In the genomic region with DNA sequence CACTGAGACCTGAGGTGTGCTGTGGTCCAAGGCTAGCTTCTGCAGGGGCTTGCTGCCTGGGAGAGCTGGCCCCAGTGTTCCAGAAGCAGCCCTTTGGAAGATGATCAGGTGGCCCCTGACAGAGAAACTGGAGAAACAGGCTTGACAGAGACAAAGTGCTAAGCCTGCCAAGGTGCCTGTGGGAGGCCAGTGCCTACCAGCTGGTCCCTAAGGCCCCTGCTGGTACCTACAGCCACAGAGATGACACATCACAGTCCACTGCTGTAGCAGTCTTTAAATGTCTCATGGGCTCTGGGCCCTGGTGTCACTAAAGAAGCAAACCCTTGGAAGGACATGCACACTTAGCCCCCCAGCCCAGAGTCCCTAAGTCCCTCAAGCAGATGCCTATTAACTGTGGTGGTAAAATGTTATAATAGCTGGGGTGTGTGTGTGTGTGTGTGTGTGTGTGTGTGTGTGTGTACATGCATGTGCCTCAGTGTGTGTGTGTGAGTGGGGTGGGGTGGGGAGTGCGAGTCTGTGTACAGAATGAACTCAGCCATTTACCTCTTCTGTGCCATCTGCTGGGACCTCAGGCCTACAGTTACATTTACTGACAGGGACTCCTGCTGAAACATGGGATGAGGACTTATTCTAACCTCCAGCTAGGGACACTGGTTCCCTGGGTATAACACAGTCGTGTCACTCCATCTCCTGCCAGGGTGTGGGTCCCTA, we compare ENCODE assay signal across 26 mouse cellular contexts. TPM values are rescaled to one million over a fixed set of nuclear protein-coding genes. Genes with fewer than 3 reads are reported as not detected.
DNase-seq lines count a peak whose midpoint lies in the region; ATAC-seq and TF ChIP-seq lines count a peak whose summit lies in the region.
"Had no signal": no experiment of that assay in that cellular context is flagged by ENCODE, and none has a peak within 500 bp of the region (broad histone marks: within the 10 kb centered on the region; RNA-seq: fewer than 3 reads in every experiment).

No protein-coding gene starts in this region.

- H3K9ac ChIP-seq in intestine, embryonic 15.5 days: no peak overlapping the region
- H3K9ac ChIP-seq in intestine, postnatal 0 days (ENCODE audit: low read depth, low read length): no peak overlapping the region
- H3K9ac ChIP-seq: heart, embryonic 15.5 days; limb, embryonic 15.5 days; liver, embryonic 14.5 days; lung, embryonic 14.5 days; midbrain, embryonic 15.5 days; stomach, embryonic 15.5 days had no signal

- H3K4me3 ChIP-seq in intestine, embryonic 15.5 days (replicated peaks): no peak overlapping the region
- no peak overlapping the region for H3K4me3 ChIP-seq in intestine, postnatal 0 days (ENCODE audit: low read depth, low read length)
- H3K4me3 ChIP-seq: heart, adult 2 months; heart, embryonic 15.5 days; layer of hippocampus, adult 2 months; limb, embryonic 15.5 days; megakaryocyte, embryonic 14.5 days; midbrain, embryonic 15.5 days; myocyte; stomach, embryonic 15.5 days had no signal

- peak; percentile 89 for ATAC-seq in cerebellum, adult (ENCODE audit: insufficient number of reproducible peaks, low FRiP score, low TSS enrichment)
- ATAC-seq in intestine, embryonic 15.5 days: peak; percentile 39; the same call in 1 of the 2 replicates
- ATAC-seq in intestine, postnatal 0 days: no peak
- no peak for ATAC-seq in megakaryocyte-erythroid progenitor cell, adult 5-6 weeks (replicated peaks; ENCODE audit: low FRiP score, low TSS enrichment, poor library complexity, severe bottlenecking)
- ATAC-seq: midbrain, embryonic 15.5 days had no signal

- no peaks in the 10 kb centered on the region for H3K9me3 ChIP-seq in intestine, embryonic 15.5 days
- no peaks in the 10 kb centered on the region for H3K9me3 ChIP-seq in intestine, postnatal 0 days (ENCODE audit: control insufficient read depth)
- H3K9me3 ChIP-seq: heart, embryonic 15.5 days; limb, embryonic 15.5 days; megakaryocyte, embryonic 14.5 days; midbrain, embryonic 15.5 days; stomach, embryonic 15.5 days had no signal

- WGBS in intestine, embryonic 15.5 days: 74% methylated on average over 2 of the region's 2 CpGs
- WGBS in intestine, postnatal 0 days: 80% methylated on average over 2 of the region's 2 CpGs

- no peak for DNase-seq in cerebellum, postnatal 4 days (ENCODE audit: low spot score in 2 of 2)
- peak; percentile 97 for DNase-seq in cerebellum, adult 11-12 months
- peak; percentile 73 to 82 for DNase-seq in cerebellum, postnatal 10 days
- DNase-seq in heart, adult 11 months: no peak
- DNase-seq: adrenal gland, postnatal 10 days; gastrocnemius, postnatal 25 days; heart, adult 2 months; heart, postnatal 36 days; kidney, adult 9 months; kidney, postnatal 25 days; layer of hippocampus, postnatal 36 days; lung, embryonic 14.5 days; lung, postnatal 36 days; thymus, postnatal 25 days had no signal

- no peak for TF ChIP-seq CTCF in intestine, postnatal 0 days (IDR thresholded peaks at IDR 0.05; ENCODE audit: low read depth)

- H3K4me2 ChIP-seq in intestine, embryonic 15.5 days (replicated peaks): no peak overlapping the region
- no peak overlapping the region for H3K4me2 ChIP-seq in intestine, postnatal 0 days (replicated peaks; ENCODE audit: low read depth)
- H3K4me2 ChIP-seq: heart, embryonic 15.5 days; limb, embryonic 15.5 days; lung, embryonic 14.5 days; midbrain, embryonic 15.5 days; stomach, embryonic 15.5 days had no signal

- H3K27me3 ChIP-seq in intestine, embryonic 15.5 days (replicated peaks): 0 out of 2 replicates have a peak, but pooled peaks cover 2% of the 10 kb centered on the region
- H3K27me3 ChIP-seq in intestine, postnatal 0 days (replicated peaks; ENCODE audit: control insufficient read depth, insufficient read depth, low read length): no peaks in the 10 kb centered on the region
- H3K27me3 ChIP-seq: heart, embryonic 15.5 days; limb, embryonic 15.5 days; midbrain, embryonic 15.5 days had no signal

- H3K4me1 ChIP-seq in intestine, embryonic 15.5 days (replicated peaks): peaks cover 18% of the 10 kb centered on the region; the same call in 1 of the 2 replicates
- no peaks in the 10 kb centered on the region for H3K4me1 ChIP-seq in intestine, postnatal 0 days (replicated peaks; ENCODE audit: control insufficient read depth, insufficient read depth, low read length)

- H3K36me3 ChIP-seq in intestine, embryonic 15.5 days: no peaks in the 10 kb centered on the region
- no peaks in the 10 kb centered on the region for H3K36me3 ChIP-seq in intestine, postnatal 0 days (ENCODE audit: control insufficient read depth, insufficient read depth)
- H3K36me3 ChIP-seq: heart, embryonic 15.5 days; limb, embryonic 15.5 days; midbrain, embryonic 15.5 days; stomach, embryonic 15.5 days had no signal

- no peak overlapping the region for H3K27ac ChIP-seq in intestine, embryonic 15.5 days
- H3K27ac ChIP-seq in intestine, postnatal 0 days (ENCODE audit: low read depth, low read length): no peak overlapping the region
- H3K27ac ChIP-seq: heart, adult 2 months; heart, embryonic 15.5 days; layer of hippocampus, adult 2 months; limb, embryonic 15.5 days; liver, embryonic 14.5 days; midbrain, embryonic 15.5 days; stomach, embryonic 15.5 days had no signal

RNA-seq across cellular contexts. Expression of gene Crb2, which starts 19.7 kb away (rescaled TPM):
- polyA plus RNA-seq in intestine, embryonic 15.5 days (2015; fragmentation: Nextera tagmentation; extraction: Ambion mirVana): 1.9 and 2.1 TPM in 2 replicates
- 0.51 and 0.60 TPM in 2 replicates for polyA plus RNA-seq in intestine, postnatal 0 days (2015; fragmentation: Nextera tagmentation; extraction: Ambion mirVana)
- total RNA-seq in megakaryocyte-erythroid progenitor cell, adult 5-6 weeks (2014; fragmentation: Nextera tagmentation): not detected in 2 replicates
- total RNA-seq in megakaryocyte-erythroid progenitor cell, adult 5-6 weeks (2017): not detected in 2 replicates
- total RNA-seq: gastrocnemius, postnatal 25 days had no signal
- polyA plus RNA-seq: myocyte had no signal

RNA-seq across cellular contexts. Expression of gene Strbp, which starts 52.7 kb away (rescaled TPM):
- 31.3 and 37.0 TPM in 2 replicates for polyA plus RNA-seq in intestine, embryonic 15.5 days (2015; fragmentation: Nextera tagmentation; extraction: Ambion mirVana)
- 20.4 and 22.5 TPM in 2 replicates for polyA plus RNA-seq in intestine, postnatal 0 days (2015; fragmentation: Nextera tagmentation; extraction: Ambion mirVana)
- 61.7 and 64.4 TPM in 2 replicates for total RNA-seq in megakaryocyte-erythroid progenitor cell, adult 5-6 weeks (2014; fragmentation: Nextera tagmentation)
- total RNA-seq in megakaryocyte-erythroid progenitor cell, adult 5-6 weeks (2017): 82.5 and 97.5 TPM in 2 replicates

Comparison
In these comparisons a context has a peak if more than half of its experiments do, and no peak if none do; other contexts are left out.
1. ATAC-seq: peak in cerebellum, adult (single experiment) and intestine, embryonic 15.5 days (single experiment); none in intestine, postnatal 0 days (single experiment) and megakaryocyte-erythroid progenitor cell, adult 5-6 weeks (single experiment).
2. DNase-seq: peak in cerebellum, adult 11-12 months (single experiment) and cerebellum, postnatal 10 days (2 of 2); none in cerebellum, postnatal 4 days (0 of 2) and heart, adult 11 months (single experiment).